Mouse (Mus musculus) liver, embryonic 16.5 days (tissue): ENCODE results near the gene Ankrd11. TPM values are rescaled to one million over a fixed set of nuclear protein-coding genes. Genes with fewer than 3 reads are reported as not detected.

Source experiments
- ATAC-seq: fragments of 200-750 bp; cut with Nextera tagmentation; 2 replicates; pipeline ENCODE4 v1.8.0; 2017; ENCODE audit warnings: low read depth, mild to moderate bottlenecking, moderate number of reproducible peaks, moderate library complexity
- H3K27ac ChIP-seq: fragments of 300-500 bp; sonication (generic); 2 replicates; pipeline ENCODE4 v1.5.1; 2014; ENCODE audit warnings: mild to moderate bottlenecking, low read length
- H3K27me3 ChIP-seq: fragments of 300-500 bp; sonication (generic); 2 replicates; pipeline ENCODE4 v1.6.1; 2014; ENCODE audit warnings: low read depth, low read length, mixed read lengths; ENCODE audit not compliant: control insufficient read depth, insufficient read depth
- H3K36me3 ChIP-seq: fragments of 300-500 bp; sonication (generic); 2 replicates; pipeline ENCODE4 v1.6.1; 2014; ENCODE audit warnings: mild to moderate bottlenecking; ENCODE audit not compliant: control insufficient read depth, insufficient read depth
- H3K4me1 ChIP-seq: fragments of 300-500 bp; sonication (generic); 2 replicates; pipeline ENCODE4 v1.6.1; 2014; ENCODE audit warnings: low read depth, low read length, mixed read lengths; ENCODE audit not compliant: control insufficient read depth
- H3K4me2 ChIP-seq: fragments of 300-500 bp; sonication (generic); 2 replicates; pipeline ENCODE4 v1.6.1; 2014; ENCODE audit warnings: low read depth, low read length, mixed read lengths
- H3K4me3 ChIP-seq: fragments of 300-500 bp; sonication (generic); 2 replicates; pipeline ENCODE4 v1.5.1; 2014; ENCODE audit warnings: low read depth, mild to moderate bottlenecking, low read length
- H3K9ac ChIP-seq: fragments of 300-500 bp; sonication (generic); 2 replicates; pipeline ENCODE4 v1.6.1; 2014; ENCODE audit warnings: low read depth, low read length
- H3K9me3 ChIP-seq: fragments of 300-500 bp; sonication (generic); replicated peaks from 2 replicates; pipeline ENCODE4 v1.6.1; 2016; ENCODE audit warnings: low read length; ENCODE audit not compliant: control insufficient read depth
- whole genome bisulfite sequencing: fragments of 180-500 bp; shearing (Covaris S2); extraction: QIAGEN DNeasy Blood & Tissue Kit; methylation state at CpG from one replicate; pipeline ENCODE4 v1.1.7; 2014; ENCODE audit not compliant: insufficient replicate concordance; 5-methylcytosine and 5-hydroxymethylcytosine counted together
- polyA plus RNA-seq: library from polyadenylated mRNA; unstranded; fragments of >200 nt; fragmentation: Nextera tagmentation; extraction: Ambion mirVana; gene quantifications from 2 replicates; pipeline ENCODE4 v1.2.1, GENCODE M21; 2015

Gene Ankrd11
- polyA plus RNA-seq, 1 experiment from 2014 or later = 8.6 TPM

DNA sequence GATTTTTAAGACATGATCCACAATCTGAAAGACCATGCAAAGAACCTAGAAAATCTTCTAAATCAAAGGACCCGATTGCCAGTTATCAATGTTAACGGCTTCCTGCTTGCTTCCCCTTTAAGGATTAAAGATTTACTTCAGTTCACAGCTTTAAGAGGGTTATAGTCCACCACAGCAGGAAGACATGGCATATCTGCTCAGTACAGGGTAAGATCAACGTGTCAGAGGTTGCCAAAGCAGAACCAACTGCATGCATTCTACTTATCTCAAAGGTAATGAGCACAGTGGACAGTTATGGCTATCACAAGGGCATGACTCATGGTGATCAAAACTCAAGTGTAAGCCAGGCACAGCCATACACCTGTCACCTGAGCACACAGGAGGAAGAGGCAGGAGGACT lies 53.1 kb downstream of the Ankrd11 start:
- no peak overlapping the region for H3K9ac ChIP-seq
- no peaks in the 10 kb centered on the region for H3K36me3 ChIP-seq
- H3K27me3 ChIP-seq = no peaks in the 10 kb centered on the region
- 0 out of 2 replicates have a peak, but pooled peaks have one; percentile 27 for ATAC-seq
- H3K4me2 ChIP-seq = no peak overlapping the region
- H3K9me3 ChIP-seq = no peaks in the 10 kb centered on the region
- WGBS = 19% methylated on average over 3 of the region's 3 CpGs
- no peak overlapping the region for H3K27ac ChIP-seq
- H3K4me3 ChIP-seq = no peak overlapping the region
- H3K4me1 ChIP-seq = peaks cover 33% of the 10 kb centered on the region

DNA sequence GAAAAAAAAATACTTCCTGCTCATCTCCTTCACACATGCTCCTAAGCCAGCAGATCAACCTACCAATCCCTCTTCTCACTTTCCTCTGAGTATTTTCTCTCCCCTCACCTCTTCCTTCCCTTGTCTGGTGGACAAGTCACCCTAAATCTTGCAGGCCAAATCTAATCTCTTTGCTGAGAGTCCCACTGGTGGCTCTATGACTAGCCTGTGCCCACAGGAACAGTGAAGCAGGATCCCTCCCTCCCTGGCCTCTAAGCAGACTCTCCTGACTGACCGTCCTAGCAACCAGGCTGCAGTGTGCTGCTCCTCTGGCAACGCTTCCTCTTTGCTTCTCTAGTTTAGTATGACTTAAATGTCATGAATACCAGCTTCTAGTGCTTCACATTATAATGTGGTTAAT lies 54.8 kb downstream of the Ankrd11 start:
- Histone ChIP-seq H3K9ac (no peak overlapping the region), H3K9me3 (no peaks in the 10 kb centered on the region), H3K4me2 (no peak overlapping the region), H3K27me3 (no peaks in the 10 kb centered on the region), H3K4me1 (peaks cover 31% of the 10 kb centered on the region), H3K4me3 (no peak overlapping the region), H3K27ac (peak overlapping the region; percentile 14; the same call in 1 of the 2 replicates), H3K36me3 (no peaks in the 10 kb centered on the region)
- WGBS = 41% methylated on average over 2 of the region's 2 CpGs
- ATAC-seq = no peak

DNA sequence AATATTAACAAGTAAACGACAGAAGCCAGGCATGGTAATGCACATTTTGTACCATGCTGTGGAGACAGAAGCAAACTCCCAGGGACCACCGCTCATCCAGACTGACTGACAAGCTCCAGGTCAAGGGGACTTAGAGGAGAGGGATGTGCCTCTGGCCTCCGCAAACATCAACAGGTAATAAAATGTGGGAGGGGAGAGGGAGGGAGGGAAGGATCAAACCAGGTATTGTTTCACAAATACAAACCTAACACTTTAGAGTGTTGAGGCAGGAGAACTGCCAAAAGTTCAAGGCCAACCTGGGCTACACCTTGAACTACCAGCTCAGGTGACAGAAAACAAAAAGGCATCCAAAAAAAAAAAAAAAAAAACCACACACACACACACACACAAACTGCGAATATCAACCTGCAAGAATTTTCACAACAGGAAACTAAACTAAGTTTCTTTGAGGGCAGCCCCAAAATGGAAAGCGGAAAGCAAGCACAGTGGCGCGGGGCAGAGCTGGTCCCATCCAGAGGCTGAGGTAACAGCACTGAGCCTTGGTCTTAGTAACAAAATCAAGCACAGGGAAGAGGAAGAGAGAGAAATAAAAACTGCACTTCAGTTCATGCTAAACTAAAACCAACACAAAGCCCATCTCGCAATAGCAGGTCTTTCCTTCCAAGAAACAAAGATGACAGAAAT lies 55.4 kb downstream of the Ankrd11 start:
- no peak overlapping the region for H3K4me2 ChIP-seq
- peaks cover 31% of the 10 kb centered on the region for H3K4me1 ChIP-seq
- no peak overlapping the region for H3K4me3 ChIP-seq
- no peaks in the 10 kb centered on the region for H3K27me3 ChIP-seq
- no peak for ATAC-seq
- no peak overlapping the region for H3K9ac ChIP-seq
- no peaks in the 10 kb centered on the region for H3K9me3 ChIP-seq
- no peak overlapping the region for H3K27ac ChIP-seq
- no peaks in the 10 kb centered on the region for H3K36me3 ChIP-seq
- WGBS = 65% methylated on average over 8 of the region's 8 CpGs

DNA sequence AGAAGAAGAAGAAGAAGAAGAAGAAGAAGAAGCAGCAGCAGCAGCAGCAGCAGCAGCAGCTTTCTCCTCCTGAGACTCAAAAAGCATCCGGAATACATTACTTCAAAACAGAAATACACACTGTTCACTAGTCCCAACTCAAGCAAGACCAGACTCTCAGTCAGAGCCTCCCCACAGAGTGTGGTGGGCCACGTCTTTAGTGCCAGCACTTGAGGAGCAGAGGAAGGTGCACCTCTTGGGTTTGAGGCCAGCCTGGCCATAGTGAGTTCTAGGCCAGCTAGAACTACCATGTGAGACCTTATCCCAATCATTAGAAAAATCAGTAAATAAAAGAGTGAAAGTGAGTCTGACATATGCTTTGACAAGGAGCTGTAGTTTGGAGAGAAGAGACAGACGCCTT lies 57.9 kb downstream of the Ankrd11 start:
- Histone ChIP-seq H3K9me3 (no peaks in the 10 kb centered on the region), H3K4me3 (no peak overlapping the region), H3K27ac (0 out of 2 replicates have a peak overlapping the region, but pooled peaks have one; percentile 17), H3K4me1 (peaks cover 39% of the 10 kb centered on the region), H3K4me2 (no peak overlapping the region), H3K36me3 (no peaks in the 10 kb centered on the region), H3K27me3 (no peaks in the 10 kb centered on the region), H3K9ac (no peak overlapping the region)
- ATAC-seq = no peak
- WGBS = 71% methylated on average over 3 of the region's 3 CpGs

GRCm38 (mm10) chr8:122983178-122983942 lies 58.7 kb downstream of the Ankrd11 start:
- no peak for ATAC-seq
- Histone ChIP-seq H3K4me1 (peaks cover 36% of the 10 kb centered on the region), H3K4me3 (no peak overlapping the region)

GRCm38 (mm10) chr8:122981646-122982045 lies 60.4 kb downstream of the Ankrd11 start:
- Histone ChIP-seq H3K9ac (no peak overlapping the region), H3K4me2 (no peak overlapping the region), H3K27ac (no peak overlapping the region), H3K4me3 (no peak overlapping the region), H3K9me3 (no peaks in the 10 kb centered on the region), H3K4me1 (peaks cover 33% of the 10 kb centered on the region), H3K27me3 (no peaks in the 10 kb centered on the region), H3K36me3 (no peaks in the 10 kb centered on the region)
- ATAC-seq = no peak
- WGBS = 69% methylated on average over 5 of the region's 5 CpGs

More at GRCm38 (mm10) chr8:122983178-122983942, 58.7 kb downstream of the Ankrd11 start:
- Histone ChIP-seq H3K9me3 (no peaks in the 10 kb centered on the region), H3K27me3 (no peaks in the 10 kb centered on the region), H3K9ac (no peak overlapping the region), H3K36me3 (no peaks in the 10 kb centered on the region), H3K27ac (no peak overlapping the region), H3K4me2 (no peak overlapping the region)
- 71% methylated on average over 19 of the region's 19 CpGs for WGBS

GRCm38 (mm10) chr8:122979865-122980509 lies 62.1 kb downstream of the Ankrd11 start:
- Histone ChIP-seq H3K4me3 (no peak overlapping the region), H3K9ac (no peak overlapping the region), H3K36me3 (no peaks in the 10 kb centered on the region), H3K4me1 (peaks cover 21% of the 10 kb centered on the region), H3K27me3 (no peaks in the 10 kb centered on the region), H3K27ac (no peak overlapping the region), H3K9me3 (no peaks in the 10 kb centered on the region), H3K4me2 (no peak overlapping the region)
- WGBS = 42% methylated on average over 10 of the region's 10 CpGs
- no peak for ATAC-seq

- Histone ChIP-seq H3K4me1 (peaks cover 17% of the 10 kb centered on the region), H3K4me2 (no peak overlapping the region), H3K4me3 (no peak overlapping the region), H3K27ac (no peak overlapping the region), H3K9me3 (no peaks in the 10 kb centered on the region), H3K9ac (no peak overlapping the region), H3K27me3 (no peaks in the 10 kb centered on the region), H3K36me3 (no peaks in the 10 kb centered on the region)
- WGBS = 68% methylated on average over 3 of the region's 3 CpGs
- no peak for ATAC-seq
These were observed 62.7 kb downstream of the Ankrd11 start for GRCm38 (mm10) chr8:122979424-122979823.

GRCm38 (mm10) chr8:122976046-122976445 lies 66.0 kb downstream of the Ankrd11 start:
- no peak for ATAC-seq
- no peak overlapping the region for H3K4me3 ChIP-seq

More at GRCm38 (mm10) chr8:122976046-122976445, 66.0 kb downstream of the Ankrd11 start:
- no peak overlapping the region for H3K4me2 ChIP-seq
- no peaks in the 10 kb centered on the region for H3K27me3 ChIP-seq
- no peak overlapping the region for H3K27ac ChIP-seq
- H3K9ac ChIP-seq = no peak overlapping the region
- 0 out of 2 replicates have a peak, but pooled peaks cover 3% of the 10 kb centered on the region for H3K36me3 ChIP-seq
- no peaks in the 10 kb centered on the region for H3K9me3 ChIP-seq
- WGBS = 53% methylated on average over 4 of the region's 4 CpGs
- peaks cover 12% of the 10 kb centered on the region for H3K4me1 ChIP-seq
